Mouse (Mus musculus): ENCODE measurements around the gene Slc30a7. TPM values are rescaled to one million over a fixed set of nuclear protein-coding genes. Genes with fewer than 3 reads are reported as not detected.

Slc30a7 gene
- total RNA-seq (2023): 40.8 TPM

GRCm38 (mm10) chr3:116006978-116007940, at the start of gene Slc30a7, which contains the start of gene Extl2:
Gene Slc30a7 (minus strand): TSS chr3:116007406.
Gene Extl2 (plus strand): TSS chr3:116007462.

Other genes starting within 250 kb of the Slc30a7 start
- gene Dph5, start 119.6 kb downstream of the Slc30a7 start, total RNA-seq (2023): 90.9 TPM
- gene Extl2, start 56 bp upstream of the Slc30a7 start, total RNA-seq (2023): 2.3 TPM
- gene Vcam1, start 122.3 kb upstream of the Slc30a7 start, total RNA-seq (2023): 7.5 TPM
- not detected for gene Gpr88, start 246.1 kb upstream of the Slc30a7 start, total RNA-seq (2023)